Mouse (Mus musculus) ES-Bruce4 (cell line): ENCODE measurements around the gene Fbxl7.

ENCODE experiments used
- CTCF ChIP-seq: IDR thresholded peaks from one replicate; pipeline ENCODE4 v1.8.1; 2011; ENCODE audit warnings: low read depth, low read length
- POLR2A ChIP-seq: IDR thresholded peaks from one replicate; pipeline ENCODE4 v1.8.1; 2011; ENCODE audit warnings: low read length; ENCODE audit not compliant: insufficient read depth

GRCm38 (mm10) chr15:26872234-26872633 lies 23.1 kb downstream of the Fbxl7 start:
- no peak for TF ChIP-seq POLR2A
- no peak for TF ChIP-seq CTCF
